Mouse (Mus musculus) heart, embryonic 16.5 days (tissue): ENCODE results near the gene Dgkb. TPM values are rescaled to one million over a fixed set of nuclear protein-coding genes. Genes with fewer than 3 reads are reported as not detected.

Source experiments
- ATAC-seq: fragments of 200-750 bp; cut with Nextera tagmentation; replicated peaks from 2 replicates; pipeline ENCODE4 v1.8.0; 2017; ENCODE audit warnings: moderate number of reproducible peaks; ENCODE audit not compliant: insufficient read depth, low FRiP score; ENCODE audit errors: extremely low read depth
- H3K27ac ChIP-seq: fragments of 300-500 bp; sonication (generic); 2 replicates; pipeline ENCODE4 v1.5.1; 2014; ENCODE audit warnings: mild to moderate bottlenecking, low read length, control low read depth, moderate library complexity
- H3K27me3 ChIP-seq: fragments of 300-500 bp; sonication (generic); 2 replicates; pipeline ENCODE4 v1.6.1; 2014; ENCODE audit warnings: low read length, mixed read lengths; ENCODE audit not compliant: control insufficient read depth, insufficient read depth
- H3K36me3 ChIP-seq: fragments of 300-500 bp; sonication (generic); 2 replicates; pipeline ENCODE4 v1.6.1; 2014; ENCODE audit not compliant: control insufficient read depth, insufficient read depth
- H3K4me1 ChIP-seq: fragments of 300-500 bp; sonication (generic); 2 replicates; pipeline ENCODE4 v1.6.1; 2014; ENCODE audit warnings: low read length, mixed read lengths; ENCODE audit not compliant: control insufficient read depth, insufficient read depth
- H3K4me2 ChIP-seq: fragments of 300-500 bp; sonication (generic); 2 replicates; pipeline ENCODE4 v1.6.1; 2014; ENCODE audit warnings: low read depth, mild to moderate bottlenecking, control low read depth, low read length
- H3K4me3 ChIP-seq: fragments of 300-500 bp; sonication (generic); 2 replicates; pipeline ENCODE4 v1.5.1; 2014; ENCODE audit warnings: mild to moderate bottlenecking, control low read depth, low read length
- H3K9ac ChIP-seq: fragments of 300-500 bp; sonication (generic); 2 replicates; pipeline ENCODE4 v1.6.1; 2014; ENCODE audit warnings: low read length, control low read depth
- H3K9me3 ChIP-seq: fragments of 300-500 bp; sonication (generic); replicated peaks from 2 replicates; pipeline ENCODE4 v1.6.1; 2016; ENCODE audit warnings: low read length; ENCODE audit not compliant: control insufficient read depth
- WGBS: fragments of 180-500 bp; shearing (Covaris S2); extraction: QIAGEN DNeasy Blood & Tissue Kit; methylation state at CpG from one replicate; pipeline ENCODE4 v1.1.7; 2014; 5-methylcytosine and 5-hydroxymethylcytosine counted together
- polyA plus RNA-seq: library from polyadenylated mRNA; unstranded; fragments of >200 nt; fragmentation: Nextera tagmentation; extraction: Ambion mirVana; gene quantifications from 2 replicates; pipeline ENCODE4 v1.2.1, GENCODE M21; 2015

The Dgkb gene
- polyA plus RNA-seq, 1 experiment from 2014 or later: 0.50 TPM

DNA sequence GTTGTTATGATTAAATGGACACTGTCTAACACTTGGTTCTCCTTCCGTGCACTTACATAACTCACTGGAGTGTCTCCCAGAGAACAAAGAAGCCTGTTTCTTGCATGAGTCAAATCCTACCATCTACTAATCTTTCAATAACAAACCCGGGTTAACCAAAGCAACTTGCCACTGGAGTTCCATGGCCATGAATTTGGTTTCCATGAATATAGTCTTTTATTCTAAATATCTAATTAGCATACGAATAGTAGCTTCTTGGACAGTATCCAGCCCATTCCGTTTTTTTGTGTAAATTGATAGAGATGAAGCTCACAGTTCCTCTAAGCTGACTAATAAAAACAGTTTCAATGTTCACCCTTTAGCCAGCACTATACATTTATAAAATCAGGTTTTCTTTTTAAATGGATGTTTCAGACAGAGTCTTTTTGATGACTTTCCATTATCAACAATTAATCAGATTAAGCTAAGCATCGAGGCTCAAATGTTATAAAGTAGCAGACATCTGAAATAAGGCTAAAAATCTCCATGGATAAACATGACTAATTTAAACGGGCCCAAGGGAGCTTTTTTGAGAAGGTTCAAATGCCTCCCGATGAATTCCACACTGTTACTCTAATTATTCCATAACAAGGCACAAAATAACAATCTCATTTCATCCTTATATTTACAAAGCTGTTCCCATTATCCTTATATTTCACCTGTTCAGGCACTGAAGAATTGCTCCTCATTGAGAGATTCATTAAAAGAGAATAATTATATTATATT lies 633.0 kb downstream of the Dgkb start:
- H3K9ac ChIP-seq: no peak overlapping the region
- 66% methylated on average over 7 of the region's 7 CpGs for WGBS
- H3K9me3 ChIP-seq: no peaks in the 10 kb centered on the region
- H3K36me3 ChIP-seq: no peaks in the 10 kb centered on the region
- no peak for ATAC-seq
- H3K4me2 ChIP-seq: no peak overlapping the region
- no peaks in the 10 kb centered on the region for H3K4me1 ChIP-seq
- no peak overlapping the region for H3K4me3 ChIP-seq
- no peak overlapping the region for H3K27ac ChIP-seq
- no peaks in the 10 kb centered on the region for H3K27me3 ChIP-seq

DNA sequence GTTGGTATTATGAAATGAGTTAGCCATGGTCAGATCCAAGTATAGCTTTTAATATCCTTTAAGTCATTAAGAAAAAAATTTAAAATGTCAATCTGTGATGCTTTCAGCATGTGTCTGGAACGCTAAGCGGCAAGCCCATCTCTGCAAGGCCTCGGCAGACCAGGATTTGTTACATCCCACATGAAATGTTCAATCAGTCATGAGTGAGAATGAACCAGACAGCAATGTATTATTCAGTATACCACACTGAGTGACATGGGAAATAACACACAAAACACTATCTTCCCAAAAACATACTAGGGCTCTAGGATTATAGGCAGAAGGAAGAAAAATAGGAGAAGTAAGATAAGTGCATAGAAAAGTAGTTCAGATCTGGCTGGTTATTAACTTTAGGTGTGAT lies 634.2 kb downstream of the Dgkb start:
- Histone ChIP-seq H3K27me3 (no peaks in the 10 kb centered on the region), H3K9ac (no peak overlapping the region), H3K27ac (no peak overlapping the region), H3K9me3 (no peaks in the 10 kb centered on the region), H3K4me3 (no peak overlapping the region), H3K4me2 (no peak overlapping the region), H3K36me3 (no peaks in the 10 kb centered on the region), H3K4me1 (no peaks in the 10 kb centered on the region)
- WGBS: 72% methylated on average over 3 of the region's 3 CpGs
- no peak for ATAC-seq

DNA sequence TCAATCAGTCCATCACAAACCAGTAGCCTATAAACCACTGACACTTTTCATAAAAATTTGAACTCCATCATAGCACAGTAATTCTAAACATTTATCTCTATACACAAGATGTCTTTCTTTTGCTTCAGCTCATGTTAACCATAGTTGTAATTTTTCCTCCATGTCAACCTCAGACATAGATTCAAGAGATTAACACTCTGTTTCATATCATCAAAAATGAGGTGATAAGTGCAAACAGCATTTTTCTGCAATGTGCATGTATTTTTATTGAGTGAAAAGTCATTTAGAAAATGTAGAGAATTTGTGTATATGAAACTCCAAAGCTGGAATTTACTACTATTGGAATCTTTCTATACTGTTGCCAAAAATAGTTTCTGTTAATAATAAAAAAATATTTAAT lies 650.7 kb downstream of the Dgkb start:
- no peaks in the 10 kb centered on the region for H3K36me3 ChIP-seq
- no peaks in the 10 kb centered on the region for H3K9me3 ChIP-seq
- H3K9ac ChIP-seq: no peak overlapping the region
- H3K4me2 ChIP-seq: no peak overlapping the region
- H3K27me3 ChIP-seq: no peaks in the 10 kb centered on the region
- no peak for ATAC-seq
- H3K4me3 ChIP-seq: no peak overlapping the region
- no peaks in the 10 kb centered on the region for H3K4me1 ChIP-seq
- no peak overlapping the region for H3K27ac ChIP-seq

DNA sequence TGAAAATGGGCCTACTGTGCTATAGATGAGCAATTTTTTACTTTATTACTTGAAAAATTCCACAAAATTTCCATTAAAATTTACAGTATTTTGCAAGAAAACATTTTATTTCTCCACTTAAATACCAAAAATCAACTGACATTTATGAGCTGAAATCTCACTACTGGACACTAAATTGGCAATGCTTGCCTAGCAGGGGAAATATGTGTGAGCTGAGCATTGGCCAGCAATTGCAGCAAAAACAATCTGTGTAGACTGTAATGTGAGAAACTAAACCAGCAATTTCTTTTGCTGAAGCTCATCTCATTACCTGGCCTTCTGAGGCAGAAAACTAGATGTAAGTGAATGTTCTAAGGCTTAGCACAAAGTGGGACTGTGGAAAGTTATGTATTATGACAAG lies 651.1 kb downstream of the Dgkb start:
- Histone ChIP-seq H3K9ac (no peak overlapping the region), H3K4me3 (no peak overlapping the region), H3K27ac (no peak overlapping the region), H3K36me3 (no peaks in the 10 kb centered on the region), H3K4me1 (no peaks in the 10 kb centered on the region), H3K9me3 (no peaks in the 10 kb centered on the region), H3K27me3 (no peaks in the 10 kb centered on the region), H3K4me2 (no peak overlapping the region)
- ATAC-seq: no peak

DNA sequence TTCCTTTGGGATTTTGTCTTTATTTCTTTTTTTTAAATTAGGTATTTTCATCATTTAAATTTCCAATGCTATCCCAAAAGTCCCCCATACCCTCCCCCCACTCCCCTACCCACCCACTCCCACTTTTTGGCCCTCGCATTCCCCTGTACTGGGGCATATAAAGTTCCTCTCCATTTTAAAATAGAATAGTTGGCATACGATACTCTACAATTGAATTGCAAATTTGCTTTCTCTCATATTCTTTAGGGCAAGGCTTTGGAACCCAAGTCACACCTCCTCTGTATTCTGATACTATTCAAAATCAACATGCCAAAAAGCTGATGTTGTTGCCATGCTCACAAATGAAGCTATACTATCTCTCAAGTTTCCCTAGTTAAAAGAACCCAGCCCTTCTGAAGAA lies 679.7 kb downstream of the Dgkb start:
- WGBS: 84% methylated on average over 2 of the region's 2 CpGs
- no peak for ATAC-seq

DNA sequence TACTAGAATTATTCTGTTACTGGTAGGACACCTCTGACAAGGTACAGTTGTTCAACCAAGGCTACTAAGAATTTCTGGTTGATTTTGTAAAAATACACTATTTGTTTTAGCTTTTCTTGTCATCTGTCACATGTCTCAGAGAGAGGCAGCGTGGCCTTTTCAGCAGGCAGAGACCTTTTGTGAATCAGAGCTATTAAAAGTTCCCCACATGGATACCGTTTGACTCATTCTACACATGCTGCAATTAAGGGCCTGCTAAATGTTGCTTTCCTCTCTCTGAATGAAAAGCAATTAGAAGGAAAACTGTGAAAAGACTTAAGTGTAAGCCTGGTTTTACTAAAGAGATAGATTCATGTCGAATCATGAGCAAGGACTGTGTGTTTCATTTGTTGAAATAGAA lies 683.4 kb downstream of the Dgkb start:
- ATAC-seq: no peak
- Histone ChIP-seq H3K27me3 (no peaks in the 10 kb centered on the region), H3K4me3 (no peak overlapping the region), H3K9ac (no peak overlapping the region), H3K4me2 (no peak overlapping the region), H3K27ac (no peak overlapping the region), H3K9me3 (no peaks in the 10 kb centered on the region), H3K4me1 (no peaks in the 10 kb centered on the region), H3K36me3 (no peaks in the 10 kb centered on the region)
- WGBS: 71% methylated on average over 3 of the region's 3 CpGs

More for the DNA sequence above, 679.7 kb downstream of the Dgkb start:
- H3K27me3 ChIP-seq: no peaks in the 10 kb centered on the region
- no peak overlapping the region for H3K4me2 ChIP-seq
- H3K4me1 ChIP-seq: no peaks in the 10 kb centered on the region
- H3K9ac ChIP-seq: no peak overlapping the region
- no peak overlapping the region for H3K27ac ChIP-seq
- no peaks in the 10 kb centered on the region for H3K9me3 ChIP-seq
- no peak overlapping the region for H3K4me3 ChIP-seq
- H3K36me3 ChIP-seq: no peaks in the 10 kb centered on the region

DNA sequence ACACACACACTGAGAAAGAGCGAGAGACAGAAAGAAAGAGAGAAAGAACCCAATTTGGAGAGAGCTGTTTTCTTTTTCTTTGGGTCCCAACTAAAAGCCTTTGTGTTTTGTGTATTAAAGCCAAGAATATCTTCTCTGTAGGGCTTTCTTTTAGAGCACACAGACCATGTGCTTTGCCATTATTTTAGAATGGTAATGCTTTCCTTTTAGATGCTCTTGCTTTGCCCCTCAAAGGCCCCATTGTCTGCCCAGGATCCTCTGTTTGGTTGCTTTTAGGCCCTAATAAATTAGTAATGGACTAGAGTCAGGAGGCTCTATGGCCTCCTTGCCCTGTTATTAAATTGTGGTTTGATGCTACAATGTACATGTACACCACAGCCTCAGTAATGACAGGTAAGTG lies 690.7 kb downstream of the Dgkb start:
- Histone ChIP-seq H3K27me3 (no peaks in the 10 kb centered on the region), H3K27ac (no peak overlapping the region), H3K9me3 (no peaks in the 10 kb centered on the region), H3K36me3 (no peaks in the 10 kb centered on the region), H3K4me1 (no peaks in the 10 kb centered on the region), H3K4me3 (no peak overlapping the region), H3K9ac (no peak overlapping the region), H3K4me2 (no peak overlapping the region)
- WGBS: 67% methylated on average over 1 of the region's 1 CpGs
- ATAC-seq: no peak

DNA sequence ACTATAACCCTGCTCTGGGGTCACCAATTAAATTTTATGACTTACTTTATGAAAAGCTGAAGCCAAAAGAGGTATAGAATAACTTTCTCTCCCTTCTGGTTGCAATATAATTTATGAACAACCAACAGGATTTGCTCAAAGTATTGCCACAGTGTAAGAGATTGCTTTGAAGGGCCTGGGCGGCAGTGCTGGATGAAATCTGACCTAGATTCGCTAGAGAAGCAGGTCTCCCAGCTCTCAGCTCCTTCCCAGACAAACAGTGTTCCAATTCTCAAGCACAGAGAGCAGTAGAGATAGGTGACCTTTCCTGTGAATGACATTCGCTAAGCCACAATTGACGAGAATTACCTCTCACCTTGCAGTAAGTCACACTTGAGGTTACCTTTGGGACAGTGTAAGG lies 727.9 kb downstream of the Dgkb start:
- ATAC-seq: no peak
- Histone ChIP-seq H3K4me3 (no peak overlapping the region), H3K4me2 (no peak overlapping the region), H3K9ac (no peak overlapping the region), H3K9me3 (no peaks in the 10 kb centered on the region), H3K36me3 (no peaks in the 10 kb centered on the region), H3K4me1 (no peaks in the 10 kb centered on the region), H3K27me3 (no peaks in the 10 kb centered on the region), H3K27ac (no peak overlapping the region)
- WGBS: 53% methylated on average over 4 of the region's 4 CpGs

DNA sequence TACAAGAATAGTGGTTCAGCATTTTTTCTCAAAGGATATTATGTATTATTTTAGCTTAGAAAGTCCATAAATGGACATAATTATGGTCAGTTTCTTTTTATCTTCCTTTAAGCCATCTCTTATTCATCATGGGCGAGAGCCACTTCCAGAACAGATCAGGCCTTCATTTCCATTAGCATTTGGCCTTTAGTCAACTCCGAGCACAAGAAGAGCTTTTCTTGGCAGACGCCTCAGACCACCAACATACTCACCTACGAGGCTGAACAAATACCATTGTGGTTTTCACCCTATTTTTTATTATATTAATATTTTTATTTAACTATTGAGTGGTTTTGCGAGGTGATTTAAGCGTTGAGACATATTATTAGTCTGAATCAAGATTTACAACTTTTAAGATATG lies 759.6 kb downstream of the Dgkb start:
- Histone ChIP-seq H3K9me3 (no peaks in the 10 kb centered on the region), H3K27me3 (no peaks in the 10 kb centered on the region), H3K4me3 (no peak overlapping the region), H3K4me1 (no peaks in the 10 kb centered on the region), H3K36me3 (no peaks in the 10 kb centered on the region), H3K27ac (no peak overlapping the region), H3K4me2 (no peak overlapping the region), H3K9ac (no peak overlapping the region)
- WGBS: 70% methylated on average over 6 of the region's 6 CpGs
- no peak for ATAC-seq
